Mouse (Mus musculus) embryo, embryonic 9.5 days (tissue): ENCODE data around the gene Taok3.

Experiments used
- DNase-seq: peaks from one replicate; pipeline ENCODE4 v3.0.0-alpha.2; 2017; ENCODE audit errors: extremely low spot score

Taok3 gene

DNA sequence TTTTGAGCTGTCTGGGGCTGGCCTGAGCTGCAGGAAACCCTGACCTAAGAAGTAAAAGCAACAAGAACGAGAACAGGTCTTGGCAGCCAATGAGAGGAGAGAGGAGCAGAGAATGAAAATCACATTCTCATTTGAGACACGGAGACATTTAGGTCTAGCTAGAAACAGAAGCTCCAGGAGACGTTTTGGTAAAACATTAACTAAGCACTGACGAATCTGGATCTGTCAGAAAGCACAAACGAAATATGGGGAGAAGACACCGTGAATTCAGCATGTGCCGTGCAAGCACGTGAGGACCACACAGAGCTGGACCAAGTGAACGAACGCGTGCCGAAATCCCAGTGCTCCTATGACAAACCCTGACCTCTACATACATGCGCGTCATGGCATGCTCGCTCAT lies 138.3 kb downstream of the Taok3 start:
- no peak for DNase-seq

- DNase-seq, result no peak
Measured at GRCm38 (mm10) chr5:117263566-117263965, 143.6 kb downstream of the Taok3 start.

- DNase-seq, result peak; percentile 31
Measured at GRCm38 (mm10) chr5:117264701-117265100, 144.8 kb downstream of the Taok3 start.

DNA sequence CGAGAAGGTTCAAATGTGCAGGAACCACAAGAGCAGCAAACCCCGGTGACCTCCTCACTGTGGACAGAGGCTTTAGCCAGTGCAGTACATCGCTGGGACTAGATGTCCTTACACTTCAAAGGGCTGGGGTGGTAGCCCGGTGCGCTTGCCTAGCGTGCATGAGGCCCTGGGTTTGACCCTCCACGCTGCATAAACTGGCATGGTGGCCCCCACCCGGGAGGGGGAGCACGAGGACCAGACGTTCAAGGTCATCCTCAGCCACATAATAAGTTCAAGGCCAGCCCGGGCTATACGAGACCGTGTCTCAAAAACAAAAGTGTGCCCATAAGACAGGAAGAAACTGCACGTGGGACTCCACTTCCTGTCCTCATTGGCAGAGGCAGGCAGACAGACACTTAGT lies 148.0 kb downstream of the Taok3 start:
- no peak for DNase-seq

- DNase-seq, result no peak
Measured at GRCm38 (mm10) chr5:117268749-117269148, 148.8 kb downstream of the Taok3 start.

GRCm38 (mm10) chr5:117269395-117269794 lies 149.5 kb downstream of the Taok3 start:
- no peak for DNase-seq

GRCm38 (mm10) chr5:117271945-117272344 lies 152.0 kb downstream of the Taok3 start:
- no peak for DNase-seq

- peak; percentile 9 for DNase-seq
Measured at GRCm38 (mm10) chr5:117274817-117275216, 154.9 kb downstream of the Taok3 start.

GRCm38 (mm10) chr5:117277784-117278183 lies 157.9 kb downstream of the Taok3 start:
- DNase-seq, result no peak

DNA sequence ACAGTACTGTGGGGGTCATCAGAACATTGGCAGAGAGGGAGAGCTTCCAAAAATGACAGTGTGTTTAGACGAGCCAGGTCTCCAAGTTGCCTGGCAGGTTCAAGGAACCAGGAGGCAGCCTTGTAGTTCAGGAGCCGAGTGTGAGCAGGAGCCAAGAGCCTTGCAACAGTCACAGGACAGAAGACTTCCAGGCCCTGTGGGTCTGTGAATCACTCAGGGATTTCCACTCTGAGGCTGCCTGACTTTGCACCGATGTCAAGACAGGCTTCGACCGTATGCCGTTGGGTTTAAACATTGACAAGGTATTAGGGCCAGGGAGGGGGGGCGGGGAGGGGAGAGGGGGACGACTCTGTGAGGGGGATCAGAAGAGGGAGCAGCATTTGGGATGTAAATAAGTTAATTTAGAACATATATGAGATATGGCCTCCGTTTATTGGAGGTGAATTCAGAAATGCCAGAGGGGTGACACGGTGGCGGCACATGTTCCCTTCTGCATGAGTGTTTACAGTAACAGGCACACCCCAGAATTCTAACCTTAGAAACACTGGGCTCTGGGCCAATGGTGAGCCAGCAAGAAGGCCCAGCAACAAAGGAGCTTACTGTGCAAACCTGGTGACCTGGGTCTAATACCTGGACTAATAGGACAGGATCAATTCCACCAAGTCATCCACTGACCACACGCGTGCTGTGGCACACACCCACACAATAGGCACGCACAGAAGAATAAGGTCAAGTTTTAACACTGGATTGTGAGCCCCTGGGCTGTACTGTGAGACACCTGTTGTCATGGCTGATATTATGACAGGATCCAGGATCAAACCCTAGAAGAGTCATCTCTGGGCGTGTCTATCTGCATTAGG lies 159.1 kb downstream of the Taok3 start:
- no peak for DNase-seq

GRCm38 (mm10) chr5:117279669-117280050 lies 159.7 kb downstream of the Taok3 start:
- DNase-seq, result no peak

DNA sequence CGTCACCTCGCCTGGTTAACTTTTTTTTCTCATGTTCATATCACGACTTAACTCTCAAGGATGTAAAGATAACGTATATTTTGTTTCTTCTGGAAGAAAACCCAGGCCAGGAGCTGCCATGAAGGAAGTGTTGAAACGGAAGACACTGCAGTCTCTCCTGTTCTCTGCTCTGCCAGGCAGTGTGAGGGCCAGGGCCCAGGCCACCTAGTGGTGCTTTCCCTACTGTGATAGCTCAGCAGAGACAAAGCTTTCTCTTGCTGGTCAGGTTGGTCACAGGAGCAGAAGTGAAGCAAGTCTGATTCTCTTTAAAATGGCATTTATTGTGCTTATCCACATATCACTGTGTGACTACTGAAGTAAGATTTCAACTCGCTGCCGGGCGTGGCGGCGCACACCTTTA lies 161.6 kb downstream of the Taok3 start:
- DNase-seq, result peak; percentile 9

DNA sequence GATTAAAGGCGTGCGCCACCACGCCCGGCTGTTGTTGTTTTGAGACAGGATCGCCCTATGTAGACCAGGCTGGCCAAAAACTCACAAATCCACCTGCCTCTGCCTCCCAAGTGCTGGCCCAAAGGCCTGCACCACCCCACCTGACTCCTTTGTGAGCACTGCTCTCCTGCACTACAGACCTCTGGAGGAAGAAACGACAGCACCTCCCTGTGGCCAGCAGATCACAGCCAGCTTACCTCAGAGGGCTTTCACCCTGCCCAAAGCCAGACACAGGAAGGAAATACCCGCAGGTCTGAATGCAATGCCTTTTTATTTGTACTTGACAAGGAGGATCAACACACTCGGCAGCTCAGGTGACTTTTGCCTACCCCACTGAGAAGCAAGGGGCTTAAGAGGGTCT lies 162.4 kb downstream of the Taok3 start:
- no peak for DNase-seq

GRCm38 (mm10) chr5:117284029-117284428 lies 164.1 kb downstream of the Taok3 start:
- DNase-seq, result no peak

- no peak for DNase-seq
Measured at GRCm38 (mm10) chr5:117284682-117285081, 164.8 kb downstream of the Taok3 start.

- DNase-seq, result no peak
Measured at GRCm38 (mm10) chr5:117285266-117285665, 165.3 kb downstream of the Taok3 start.

- no peak for DNase-seq
Measured at GRCm38 (mm10) chr5:117286286-117286685, 166.4 kb downstream of the Taok3 start.

DNA sequence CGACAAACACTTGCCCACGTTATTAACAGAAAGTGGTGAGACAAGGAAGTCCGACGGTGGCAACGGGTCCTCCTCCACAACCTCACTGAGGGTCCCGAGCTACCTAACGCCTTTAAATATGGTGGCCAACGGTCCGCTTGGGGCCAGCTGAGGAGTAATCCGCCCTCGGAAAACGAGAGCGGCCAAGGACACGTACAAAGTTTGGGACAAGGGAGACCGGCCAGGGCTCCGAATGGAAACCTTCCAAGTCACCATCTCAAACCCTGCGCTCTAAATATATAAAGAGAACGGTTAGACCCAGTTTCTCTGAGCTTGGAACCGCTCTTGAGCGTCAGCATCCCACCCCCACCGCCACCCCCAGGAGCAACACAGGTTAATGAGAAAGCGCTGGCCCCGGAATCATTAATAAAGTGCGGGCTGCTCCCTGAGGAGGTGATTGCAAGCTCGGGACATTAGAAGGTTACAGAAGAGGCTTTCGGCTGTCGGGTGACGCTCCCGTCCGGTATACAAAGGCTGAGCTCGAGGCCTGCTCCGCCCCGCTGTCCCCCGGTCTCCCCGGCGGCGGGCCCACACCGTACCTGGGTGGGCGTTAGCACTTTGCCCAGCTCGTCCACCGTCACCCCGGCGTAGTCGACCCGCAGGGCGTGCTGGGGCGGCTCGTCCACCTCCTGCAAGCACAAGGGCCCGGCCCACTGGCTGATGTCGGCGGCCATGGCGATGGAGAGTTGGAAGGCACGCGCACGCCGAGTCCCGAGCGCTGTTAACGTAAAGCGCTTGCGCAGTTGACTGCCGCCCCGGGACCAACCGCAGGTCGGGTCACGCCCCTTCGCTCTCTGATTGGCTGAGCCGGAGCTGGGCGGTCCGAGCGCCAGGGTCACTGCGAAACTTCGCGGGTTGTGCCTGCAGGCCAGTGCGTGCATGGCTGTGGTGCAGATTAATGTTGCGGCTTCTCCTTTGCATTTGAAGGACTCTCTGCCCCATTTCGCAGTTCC lies 167.2 kb downstream of the Taok3 start, which contains the start of gene Pebp1:
Pebp1 (minus strand) TSS at position 795 of the 992 bp plus-strand sequence.
- peak; percentile 94 for DNase-seq

DNA sequence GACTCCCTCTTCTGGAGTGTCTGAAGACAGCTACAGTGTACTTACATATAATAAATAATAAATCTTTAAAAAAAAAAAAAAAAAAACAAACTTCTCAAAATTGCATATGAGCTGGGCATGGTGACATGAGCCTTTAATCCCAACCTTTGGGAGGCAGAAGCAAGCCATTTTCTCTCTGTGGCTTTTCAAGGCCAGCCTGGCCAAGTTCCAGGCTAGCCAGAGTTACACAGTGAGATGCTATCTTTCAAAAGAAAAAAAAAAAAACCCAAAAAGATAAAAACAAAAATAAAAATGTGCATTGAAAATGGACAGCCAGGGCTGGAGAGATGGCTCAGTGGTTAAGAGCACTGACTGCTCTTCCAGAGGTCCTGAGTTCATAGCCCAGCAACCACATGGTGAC lies 169.7 kb downstream of the Taok3 start:
- DNase-seq, result no peak

GRCm38 (mm10) chr5:117290081-117290480 lies 170.2 kb downstream of the Taok3 start:
- no peak for DNase-seq

GRCm38 (mm10) chr5:117291312-117291711 lies 171.4 kb downstream of the Taok3 start:
- no peak for DNase-seq

DNA sequence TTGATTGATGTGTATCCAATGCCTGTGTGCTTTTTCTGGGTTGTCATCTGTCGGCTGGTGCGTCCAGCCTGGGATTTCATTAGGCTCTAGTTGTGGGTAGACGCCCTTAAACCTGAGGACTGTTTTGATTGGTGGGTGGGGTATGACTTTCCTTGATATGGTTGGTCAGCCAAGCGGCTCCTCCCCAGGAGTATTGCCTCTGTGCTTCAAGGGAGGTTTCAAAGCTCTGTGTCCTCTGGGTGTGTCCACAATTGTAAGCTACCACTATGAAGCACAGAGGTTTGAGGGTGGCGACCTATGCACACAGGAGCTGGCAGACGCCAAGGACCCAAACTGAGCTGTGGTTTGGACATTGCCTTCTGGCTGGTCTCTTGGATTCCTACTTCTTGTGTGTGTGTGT lies 172.6 kb downstream of the Taok3 start:
- no peak for DNase-seq
